In genomic region chr12:106374840-106375375, GRCm38 (mm10) we compare ENCODE assay signal across 20 mouse cellular contexts.
DNase-seq lines count a peak whose midpoint lies in the region; ATAC-seq lines count a peak whose summit lies in the region.
"Had no signal": no experiment of that assay in that cellular context is flagged by ENCODE, and none has a peak within 500 bp of the region (broad histone marks: within the 10 kb centered on the region; RNA-seq: fewer than 3 reads in every experiment).

No protein-coding gene starts in this region.

- peak overlapping the region; percentile 6; the same call in 1 of the 2 replicates for H3K27ac ChIP-seq in hindbrain, embryonic 14.5 days
- no peak overlapping the region for H3K27ac ChIP-seq in hindbrain, embryonic 16.5 days (ENCODE audit: low read depth, low read length)
- peak overlapping the region; percentile 57 for H3K27ac ChIP-seq in neural tube, embryonic 13.5 days (replicated peaks)
- peak overlapping the region; percentile 72 for H3K27ac ChIP-seq in forebrain, embryonic 13.5 days
- H3K27ac ChIP-seq: embryonic facial prominence, embryonic 10.5 days; limb, embryonic 15.5 days; liver, embryonic 14.5 days had no signal

- peak; percentile 11 to 21 for DNase-seq in cerebellum, postnatal 10 days
- DNase-seq in cerebellum, adult 8-10 months = no peak
- DNase-seq in hindbrain, embryonic 14.5 days (ENCODE audit: low spot score) = peak; percentile 42
- DNase-seq in neural tube, embryonic 10.5 days (ENCODE audit: extremely low spot score, low spot score) = no peak
- DNase-seq in urinary bladder, postnatal 36 days (ENCODE audit: low spot score in 2 of 2) = no peak
- DNase-seq: adrenal gland, postnatal 10 days; cerebellum, adult 2 months; heart, postnatal 4 days; kidney, postnatal 36 days; layer of hippocampus, adult 9-11 months; left cerebral cortex, postnatal 4 days; lung, embryonic 14.5 days; thymus, postnatal 14 days had no signal

- no peaks in the 10 kb centered on the region for H3K27me3 ChIP-seq in hindbrain, embryonic 14.5 days (ENCODE audit: control insufficient read depth, insufficient read depth, low read length)
- H3K27me3 ChIP-seq in hindbrain, embryonic 16.5 days (replicated peaks; ENCODE audit: control insufficient read depth, insufficient read depth, low read length) = no peaks in the 10 kb centered on the region
- H3K27me3 ChIP-seq in neural tube, embryonic 13.5 days = no peaks in the 10 kb centered on the region
- H3K27me3 ChIP-seq in forebrain, embryonic 13.5 days = peaks cover 34% of the 10 kb centered on the region

- H3K9ac ChIP-seq in hindbrain, embryonic 14.5 days = no peak overlapping the region
- no peak overlapping the region for H3K9ac ChIP-seq in hindbrain, embryonic 16.5 days (ENCODE audit: low read depth, low read length)
- H3K9ac ChIP-seq in neural tube, embryonic 13.5 days = no peak overlapping the region
- H3K9ac ChIP-seq in forebrain, embryonic 13.5 days = no peak overlapping the region
- H3K9ac ChIP-seq: limb, embryonic 15.5 days; liver, embryonic 14.5 days; lung, embryonic 14.5 days had no signal

- 38% methylated on average over 12 of the region's 12 CpGs for WGBS in hindbrain, embryonic 14.5 days
- 29% methylated on average over 12 of the region's 12 CpGs for WGBS in hindbrain, embryonic 16.5 days
- WGBS in neural tube, embryonic 13.5 days = 49% methylated on average over 12 of the region's 12 CpGs
- WGBS in forebrain, embryonic 13.5 days = 45% methylated on average over 12 of the region's 12 CpGs

- H3K4me1 ChIP-seq in hindbrain, embryonic 14.5 days (replicated peaks; ENCODE audit: control insufficient read depth, insufficient read depth, low read length) = peaks cover 34% of the 10 kb centered on the region
- peaks cover 8% of the 10 kb centered on the region for H3K4me1 ChIP-seq in hindbrain, embryonic 16.5 days (ENCODE audit: control insufficient read depth, insufficient read depth, low read depth, low read length)
- peaks cover 47% of the 10 kb centered on the region for H3K4me1 ChIP-seq in neural tube, embryonic 13.5 days (replicated peaks)
- H3K4me1 ChIP-seq in forebrain, embryonic 13.5 days = peaks cover 51% of the 10 kb centered on the region

- no peak overlapping the region for H3K4me2 ChIP-seq in hindbrain, embryonic 14.5 days (replicated peaks)
- H3K4me2 ChIP-seq in hindbrain, embryonic 16.5 days (ENCODE audit: low read length) = no peak overlapping the region
- no peak overlapping the region for H3K4me2 ChIP-seq in neural tube, embryonic 13.5 days
- H3K4me2 ChIP-seq in forebrain, embryonic 13.5 days = no peak overlapping the region
- H3K4me2 ChIP-seq: limb, embryonic 15.5 days; lung, embryonic 14.5 days had no signal

- no peaks in the 10 kb centered on the region for H3K36me3 ChIP-seq in hindbrain, embryonic 14.5 days (replicated peaks; ENCODE audit: control insufficient read depth, insufficient read depth)
- H3K36me3 ChIP-seq in hindbrain, embryonic 16.5 days (ENCODE audit: control insufficient read depth, insufficient read depth, low read length) = no peaks in the 10 kb centered on the region
- no peaks in the 10 kb centered on the region for H3K36me3 ChIP-seq in neural tube, embryonic 13.5 days
- no peaks in the 10 kb centered on the region for H3K36me3 ChIP-seq in forebrain, embryonic 13.5 days (ENCODE audit: poor library complexity, severe bottlenecking)
- H3K36me3 ChIP-seq: embryonic facial prominence, embryonic 10.5 days; limb, embryonic 15.5 days had no signal

- no peak overlapping the region for H3K4me3 ChIP-seq in hindbrain, embryonic 14.5 days (replicated peaks; ENCODE audit: low read length)
- no peak overlapping the region for H3K4me3 ChIP-seq in hindbrain, embryonic 16.5 days (ENCODE audit: low read length)
- H3K4me3 ChIP-seq in neural tube, embryonic 13.5 days = no peak overlapping the region
- H3K4me3 ChIP-seq in forebrain, embryonic 13.5 days = no peak overlapping the region
- H3K4me3 ChIP-seq: embryonic facial prominence, embryonic 10.5 days; limb, embryonic 15.5 days had no signal

- no peaks in the 10 kb centered on the region for H3K9me3 ChIP-seq in hindbrain, embryonic 14.5 days (ENCODE audit: control insufficient read depth, low read length)
- H3K9me3 ChIP-seq in hindbrain, embryonic 16.5 days (ENCODE audit: control insufficient read depth, low read length) = no peaks in the 10 kb centered on the region
- H3K9me3 ChIP-seq in neural tube, embryonic 13.5 days = no peaks in the 10 kb centered on the region
- H3K9me3 ChIP-seq in forebrain, embryonic 13.5 days (replicated peaks) = no peaks in the 10 kb centered on the region
- H3K9me3 ChIP-seq: embryonic facial prominence, embryonic 10.5 days; limb, embryonic 15.5 days had no signal

- peak; percentile 34; the same call in 1 of the 2 replicates for ATAC-seq in hindbrain, embryonic 14.5 days (ENCODE audit: low FRiP score)
- ATAC-seq in hindbrain, embryonic 16.5 days = no peak
- ATAC-seq in neural tube, embryonic 13.5 days (ENCODE audit: low read depth) = no peak
- no peak for ATAC-seq in forebrain, embryonic 13.5 days
- ATAC-seq: intestine, postnatal 0 days had no signal

Comparison
In these comparisons a context has a peak if more than half of its experiments do, and no peak if none do; other contexts are left out.
1. DNase-seq: peak in cerebellum, postnatal 10 days (2 of 2) and hindbrain, embryonic 14.5 days (single experiment); none in cerebellum, adult 8-10 months (single experiment), neural tube, embryonic 10.5 days (single experiment) and urinary bladder, postnatal 36 days (0 of 2).